Mouse (Mus musculus): ENCODE data around the gene D5Ertd579e.

DNA sequence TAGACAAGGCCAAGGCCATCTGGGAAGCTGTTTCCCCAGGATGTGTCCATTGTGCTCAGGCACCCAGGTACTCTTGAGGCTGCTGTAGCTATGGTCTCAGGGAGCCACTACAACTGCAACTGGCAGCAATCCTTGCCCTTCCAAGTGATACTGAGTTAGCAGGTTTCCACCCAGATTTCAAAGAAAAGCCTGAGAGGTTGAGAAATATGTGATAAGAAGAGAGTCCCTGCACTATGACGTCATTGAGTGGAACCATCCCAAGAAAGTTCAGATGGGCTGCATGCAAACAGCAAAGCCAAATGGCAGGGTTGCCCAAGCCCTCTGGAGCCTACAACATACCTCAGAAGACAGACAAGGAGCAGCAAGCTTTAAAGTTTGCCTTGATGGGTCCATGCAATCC lies 4.4 kb downstream of the D5Ertd579e start:
- TF ChIP-seq POLR2A (IDR thresholded peaks at IDR 0.05; ENCODE audit: borderline replicate concordance, low read depth, low read length) (no peak), CTCF (IDR thresholded peaks at IDR 0.05; ENCODE audit: low read depth, low read length) (no peak)
